Mouse (Mus musculus) effector memory CD4-positive, alpha-beta T cell, adult 7 months (primary cell): ENCODE results near the gene Olfr310. TPM values are rescaled to one million over a fixed set of nuclear protein-coding genes. Genes with fewer than 3 reads are reported as not detected.

Experiments used
- polyA plus RNA-seq: library from polyadenylated mRNA; unstranded; fragments of 100-300 nt; shearing (Covaris generic); gene quantifications from one replicate; pipeline ENCODE4 v1.2.1, GENCODE M21; 2017

The Olfr310 gene
- polyA plus RNA-seq, result not detected

DNA sequence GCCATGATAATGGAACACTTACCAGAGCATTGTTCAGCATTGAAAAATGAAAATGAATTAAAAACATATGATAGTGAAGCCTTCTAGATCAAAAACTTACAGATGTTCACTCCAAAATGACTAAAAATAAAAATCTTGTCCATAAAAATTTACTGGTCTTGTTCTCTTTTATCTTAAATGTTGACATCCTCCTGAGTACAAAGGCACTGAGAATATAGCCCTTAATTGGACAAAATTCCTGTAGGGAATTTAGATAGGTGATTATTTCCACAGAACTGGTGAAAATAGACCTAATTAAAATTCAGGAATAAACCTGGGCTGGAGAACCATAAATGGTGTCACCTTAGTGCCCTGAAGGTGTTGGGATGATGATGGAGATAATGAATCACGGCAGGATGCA is at the start of gene Olfr310:
TSS of gene Olfr310 (minus strand) at position 101 of the 400 bp plus-strand sequence.

DNA sequence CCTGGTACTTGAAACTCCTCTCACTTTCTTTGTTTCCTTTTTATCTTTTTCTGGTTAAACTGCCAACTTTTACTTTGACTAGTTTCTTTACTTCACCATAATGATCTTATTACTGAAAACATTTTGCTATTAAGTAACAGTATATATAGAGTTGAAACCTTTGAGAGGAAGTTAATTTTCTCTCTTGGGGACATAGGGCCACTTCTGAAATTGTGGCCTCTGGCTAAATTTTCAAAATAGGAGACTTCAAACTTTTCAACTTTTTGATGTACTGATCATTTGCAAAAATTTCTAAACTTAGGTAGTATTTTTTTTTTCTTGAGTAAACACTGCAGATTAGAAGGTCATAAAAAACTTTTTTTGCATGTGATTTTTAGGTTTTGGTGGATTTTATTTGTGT is 48.6 kb upstream of the Olfr310 start, which contains the start of gene Olfr308:
TSS of gene Olfr308 (minus strand) at position 101 of the 400 bp plus-strand sequence.

DNA sequence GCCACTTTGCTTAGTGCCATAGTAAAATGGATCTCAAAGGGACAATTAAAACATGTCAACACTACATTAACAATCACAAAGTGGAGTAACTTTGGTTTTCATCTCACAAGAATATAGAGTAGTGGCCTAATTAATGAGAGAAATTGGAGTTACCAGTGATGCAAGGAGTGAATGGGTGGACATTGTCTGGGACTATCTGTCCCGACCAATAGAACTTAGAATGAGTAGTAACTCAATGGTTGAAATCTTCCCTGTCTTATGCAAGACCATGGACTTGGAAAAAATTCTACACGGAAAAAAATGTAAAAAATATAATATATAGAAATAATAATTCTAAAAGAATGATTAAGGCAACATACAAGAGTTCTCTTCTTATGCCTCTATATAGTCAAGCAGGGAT is 36.6 kb upstream of the Olfr310 start, which contains the start of gene Olfr309:
TSS of gene Olfr309 (minus strand) at position 101 of the 400 bp plus-strand sequence.

DNA sequence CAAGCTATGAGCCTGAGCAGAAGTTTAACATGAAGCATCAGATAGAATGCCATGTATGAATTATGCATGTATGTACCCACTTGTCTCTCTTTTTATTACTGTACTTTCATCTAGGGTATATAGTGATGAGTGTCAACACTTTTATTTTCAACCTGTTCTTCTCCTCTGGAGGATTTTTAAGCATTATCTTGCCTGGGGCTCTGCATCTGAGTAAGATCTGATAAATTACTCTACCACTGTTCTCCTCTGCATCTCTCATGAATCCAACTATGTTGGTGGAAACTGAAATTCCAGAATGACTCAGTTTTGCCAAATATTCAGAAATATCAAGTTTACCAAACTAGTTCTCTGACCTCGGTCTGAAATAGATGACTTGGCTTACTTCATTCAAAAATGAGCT is 30.8 kb downstream of the Olfr310 start, which contains the start of gene Vmn2r76:
TSS of gene Vmn2r76 (minus strand) at position 101 of the 400 bp plus-strand sequence.

Other genes with a start within 250 kb of the Olfr310 start
- not detected for gene Vmn2r75, start 105.4 kb downstream of the Olfr310 start, polyA plus RNA-seq
- gene Vmn2r76, start 30.9 kb downstream of the Olfr310 start, polyA plus RNA-seq, result 0.20 TPM
- not detected for gene Olfr309, start 36.5 kb upstream of the Olfr310 start, polyA plus RNA-seq
- not detected for gene Olfr308, start 48.5 kb upstream of the Olfr310 start, polyA plus RNA-seq
- gene Olfr307, start 60.4 kb upstream of the Olfr310 start, polyA plus RNA-seq, result 0.11 TPM
- not detected for gene Olfr305, start 89.8 kb upstream of the Olfr310 start, polyA plus RNA-seq
- not detected for gene Olfr304, start 109.5 kb upstream of the Olfr310 start, polyA plus RNA-seq
- gene Olfr303, start 120.6 kb upstream of the Olfr310 start, polyA plus RNA-seq, result not detected
- gene Olfr301, start 126.7 kb upstream of the Olfr310 start, polyA plus RNA-seq, result not detected
- gene Olfr299, start 182.7 kb upstream of the Olfr310 start, polyA plus RNA-seq, result not detected
- gene Olfr298, start 215.3 kb upstream of the Olfr310 start, polyA plus RNA-seq, result not detected
- gene Olfr297, start 242.8 kb upstream of the Olfr310 start, polyA plus RNA-seq, result not detected